Mouse (Mus musculus) intestine, embryonic 15.5 days (tissue): ENCODE results near the gene Smim1. TPM values are rescaled to one million over a fixed set of nuclear protein-coding genes. Genes with fewer than 3 reads are reported as not detected.
A peak's percentile ranks its signal among the peaks of the same experiment; 100 is the strongest.

ENCODE experiments used
- ATAC-seq: fragments of 200-750 bp; cut with Nextera tagmentation; 2 replicates; pipeline ENCODE4 v1.8.0; 2017; ENCODE audit warnings: moderate TSS enrichment, moderate library complexity
- H3K27ac ChIP-seq: fragments of 300-500 bp; sonication (generic); 2 replicates; pipeline ENCODE4 v1.5.1; 2015; ENCODE audit warnings: mild to moderate bottlenecking, inconsistent platforms
- H3K27me3 ChIP-seq: fragments of 300-500 bp; sonication (generic); replicated peaks from 2 replicates; pipeline ENCODE4 v1.6.1; 2015; ENCODE audit warnings: inconsistent platforms
- H3K36me3 ChIP-seq: fragments of 300-500 bp; sonication (generic); 2 replicates; pipeline ENCODE4 v1.6.1; 2015; ENCODE audit warnings: inconsistent platforms
- H3K4me1 ChIP-seq: fragments of 300-500 bp; sonication (generic); replicated peaks from 2 replicates; pipeline ENCODE4 v1.6.1; 2015; ENCODE audit warnings: inconsistent platforms
- H3K4me2 ChIP-seq: fragments of 300-500 bp; sonication (generic); replicated peaks from 2 replicates; pipeline ENCODE4 v1.6.1; 2015; ENCODE audit warnings: mild to moderate bottlenecking, inconsistent platforms
- H3K4me3 ChIP-seq: fragments of 300-500 bp; sonication (generic); replicated peaks from 2 replicates; pipeline ENCODE4 v1.5.1; 2015; ENCODE audit warnings: inconsistent platforms
- H3K9ac ChIP-seq: fragments of 300-500 bp; sonication (generic); 2 replicates; pipeline ENCODE4 v1.6.1; 2015; ENCODE audit warnings: inconsistent platforms
- H3K9me3 ChIP-seq: fragments of 300-500 bp; sonication (generic); 2 replicates; pipeline ENCODE4 v1.6.1; 2016; ENCODE audit warnings: inconsistent platforms
- WGBS: fragments of 180-500 bp; shearing (Covaris S2); methylation state at CpG from one replicate; pipeline ENCODE4 v1.1.7; 2015; 5-methylcytosine and 5-hydroxymethylcytosine counted together
- polyA plus RNA-seq: library from polyadenylated mRNA; unstranded; fragments of >200 nt; fragmentation: Nextera tagmentation; extraction: Ambion mirVana; gene quantifications from 2 replicates; pipeline ENCODE4 v1.2.1, GENCODE M21; 2015

Smim1 gene
- polyA plus RNA-seq, 1 experiment from 2014 or later, result 124 TPM

DNA sequence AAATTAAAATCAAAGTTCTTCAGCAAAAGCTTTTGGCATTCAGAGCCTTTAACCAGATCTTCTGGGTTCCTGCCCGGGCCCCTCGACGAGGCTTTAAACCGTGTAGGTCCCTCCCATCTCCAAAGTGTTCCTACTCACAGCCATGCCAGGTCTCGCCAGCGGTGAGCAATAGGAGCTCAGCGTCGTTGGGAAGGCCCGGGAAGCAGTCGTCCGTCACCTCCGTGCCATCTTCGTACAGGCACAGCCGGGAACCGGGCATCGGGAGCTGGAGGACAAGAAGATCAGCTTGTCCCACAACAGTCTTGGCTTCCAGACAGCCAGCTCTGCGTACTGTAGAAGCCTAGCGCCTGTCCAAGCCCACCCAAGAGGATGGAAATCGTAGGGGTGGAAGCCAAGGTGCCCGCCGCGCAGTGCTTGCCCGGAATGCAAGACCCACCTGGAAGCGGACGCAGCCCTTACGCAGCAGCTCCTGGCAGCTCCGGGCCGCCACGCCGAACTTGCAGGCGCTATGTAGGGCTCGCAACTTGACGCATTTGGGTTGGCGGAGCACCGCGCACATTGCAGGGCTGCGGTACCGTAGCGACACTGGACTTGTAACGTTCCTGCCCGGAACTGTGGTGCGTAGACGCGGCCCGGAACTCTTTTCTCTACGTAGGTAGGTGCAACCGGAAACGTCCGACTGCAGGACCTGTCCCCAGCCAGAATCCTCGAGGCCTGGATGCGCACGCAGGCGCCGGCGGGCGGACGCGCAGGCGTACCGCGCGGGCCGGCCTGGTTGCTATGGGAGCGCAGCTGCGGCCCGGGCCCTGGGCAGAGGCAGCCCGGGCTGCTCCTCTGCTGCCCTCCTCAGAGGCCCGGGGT, 51.4 kb downstream of the Smim1 start, which contains the start of the genes Dffb and Cep104:
Dffb (minus strand) TSS at position 696 of the 861 bp plus-strand sequence.
Cep104 (plus strand) TSS at position 764 of the 861 bp plus-strand sequence.
- peak within 1 kb of the TSS; percentile 60 for H3K27ac ChIP-seq
- under 1% methylated on average over 68 of the region's 68 CpGs for WGBS

More for the DNA sequence above, 51.4 kb downstream of the Smim1 start, which contains the start of the genes Dffb and Cep104:
- Histone ChIP-seq H3K4me2 (peak within 1 kb of the TSS; percentile 91), H3K9me3 (no peaks in the 10 kb centered on the region), H3K27me3 (no peaks in the 10 kb centered on the region), H3K4me1 (peaks cover 15% of the 10 kb centered on the region; the same call in 1 of the 2 replicates), H3K4me3 (peak within 1 kb of the TSS; percentile 89), H3K36me3 (no peaks in the 10 kb centered on the region), H3K9ac (peak within 1 kb of the TSS; percentile 92)
- peak; percentile 98 for ATAC-seq

Other genes starting within 250 kb of the Smim1 start
- 68.1 and 70.1 TPM in 2 replicates for gene A430005L14Rik, start 69.0 kb downstream of the Smim1 start, polyA plus RNA-seq
- gene Dffb, start 51.1 kb downstream of the Smim1 start, polyA plus RNA-seq, result 14.1 and 15.3 TPM in 2 replicates
- 10.8 and 11.0 TPM in 2 replicates for gene Cep104, start 51.0 kb downstream of the Smim1 start, polyA plus RNA-seq
- 22.3 and 23.3 TPM in 2 replicates for gene Lrrc47, start 14.5 kb downstream of the Smim1 start, polyA plus RNA-seq
- gene Ccdc27, start 16.4 kb upstream of the Smim1 start, polyA plus RNA-seq, result not detected in 2 replicates
- 0.13 and 0.33 TPM in 2 replicates for gene Trp73, start 114.0 kb upstream of the Smim1 start, polyA plus RNA-seq
- 28.9 and 31.2 TPM in 2 replicates for gene Wrap73, start 116.1 kb upstream of the Smim1 start, polyA plus RNA-seq
- 102 and 110 TPM in 2 replicates for gene Tprgl, start 134.4 kb upstream of the Smim1 start, polyA plus RNA-seq
- gene Megf6, start 144.5 kb upstream of the Smim1 start, polyA plus RNA-seq, result 13.1 and 14.2 TPM in 2 replicates